Comparison of ENCODE assay signal across 25 mouse cellular contexts in the genomic region with DNA sequence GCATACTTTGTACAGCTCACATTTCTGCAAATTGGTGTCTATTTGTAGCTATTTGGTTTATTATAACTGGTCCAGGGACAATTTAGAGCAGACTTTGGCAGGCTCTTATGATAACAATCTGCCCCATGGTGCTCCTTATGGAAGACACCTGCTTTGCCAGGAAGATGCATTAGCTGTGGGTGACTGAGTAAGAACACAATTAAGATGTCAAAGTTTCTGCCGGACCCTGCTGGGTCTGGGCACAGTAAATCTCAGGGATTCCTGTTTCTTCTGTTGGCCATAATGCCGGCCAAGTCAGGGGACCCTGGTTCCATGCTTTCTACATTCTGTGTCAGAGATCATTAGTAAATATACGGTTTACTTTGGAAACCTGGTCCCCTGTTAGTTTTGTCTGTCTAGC.
"Had no signal": no experiment of that assay in that cellular context is flagged by ENCODE, and none has a peak within 500 bp of the region (broad histone marks: within the 10 kb centered on the region; RNA-seq: fewer than 3 reads in every experiment).

No protein-coding gene starts in this region.

- DNase-seq: kidney, postnatal 25 days; layer of hippocampus, postnatal 36 days; liver; lung, adult 18-20 months; lung, postnatal 10 days; lung, postnatal 36 days; right cerebral cortex, adult 18-20 months; right cerebral cortex, postnatal 14 days; right cerebral cortex, postnatal 4 days; thymus, adult 2 months; thymus, postnatal 14 days; thymus, postnatal 4 days had no signal

- H3K9ac ChIP-seq: limb, embryonic 13.5 days; liver, embryonic 12.5 days; liver, embryonic 15.5 days; lung, embryonic 15.5 days; midbrain, embryonic 13.5 days; neural tube, embryonic 12.5 days; neural tube, embryonic 15.5 days had no signal

- H3K27me3 ChIP-seq: limb, embryonic 13.5 days; liver, embryonic 12.5 days; liver, embryonic 15.5 days; lung, embryonic 15.5 days; megakaryocyte, embryonic 14.5 days; midbrain, embryonic 13.5 days; neural tube, embryonic 12.5 days; neural tube, embryonic 15.5 days had no signal

- H3K4me1 ChIP-seq: limb, embryonic 10.5 days; limb, embryonic 13.5 days; lung, embryonic 15.5 days; midbrain, embryonic 10.5 days; midbrain, embryonic 13.5 days; neural tube, embryonic 12.5 days; neural tube, embryonic 15.5 days had no signal

- H3K9me3 ChIP-seq: limb, embryonic 10.5 days; limb, embryonic 13.5 days; liver, embryonic 12.5 days; liver, embryonic 15.5 days; lung, embryonic 15.5 days; megakaryocyte, embryonic 14.5 days; midbrain, embryonic 10.5 days; midbrain, embryonic 13.5 days; neural tube, embryonic 12.5 days; neural tube, embryonic 15.5 days had no signal

- H3K4me3 ChIP-seq: left cerebral cortex, adult 2 months; limb, embryonic 10.5 days; limb, embryonic 13.5 days; liver, embryonic 12.5 days; liver, embryonic 15.5 days; lung, embryonic 15.5 days; megakaryocyte, embryonic 14.5 days; midbrain, embryonic 10.5 days; midbrain, embryonic 13.5 days; neural tube, embryonic 12.5 days; neural tube, embryonic 15.5 days had no signal

- H3K4me2 ChIP-seq: limb, embryonic 13.5 days; liver, embryonic 12.5 days; liver, embryonic 15.5 days; lung, embryonic 15.5 days; midbrain, embryonic 13.5 days; neural tube, embryonic 12.5 days; neural tube, embryonic 15.5 days had no signal

- H3K27ac ChIP-seq: kidney, postnatal 0 days; left cerebral cortex, adult 2 months; limb, embryonic 10.5 days; limb, embryonic 13.5 days; liver, embryonic 12.5 days; liver, embryonic 15.5 days; lung, embryonic 15.5 days; midbrain, embryonic 10.5 days; midbrain, embryonic 13.5 days; neural tube, embryonic 12.5 days; neural tube, embryonic 15.5 days; stomach, postnatal 0 days had no signal

- ATAC-seq: liver, embryonic 12.5 days; midbrain, embryonic 13.5 days had no signal

- H3K36me3 ChIP-seq: limb, embryonic 10.5 days; limb, embryonic 13.5 days; liver, embryonic 12.5 days; liver, embryonic 15.5 days; lung, embryonic 15.5 days; midbrain, embryonic 10.5 days; midbrain, embryonic 13.5 days; neural tube, embryonic 12.5 days; neural tube, embryonic 15.5 days had no signal
